Mouse (Mus musculus) midbrain, embryonic 16.5 days (tissue): ENCODE measurements around the gene Erbin. TPM values are rescaled to one million over a fixed set of nuclear protein-coding genes. Genes with fewer than 3 reads are reported as not detected.

ENCODE experiments used
- ATAC-seq: fragments of 200-750 bp; cut with Nextera tagmentation; 2 replicates; pipeline ENCODE4 v1.8.0; 2017; ENCODE audit warnings: moderate TSS enrichment
- H3K27ac ChIP-seq: fragments of 300-500 bp; sonication (generic); 2 replicates; pipeline ENCODE4 v1.5.1; 2014; ENCODE audit warnings: mild to moderate bottlenecking, low read length, mixed read lengths
- H3K27me3 ChIP-seq: fragments of 300-500 bp; sonication (generic); 2 replicates; pipeline ENCODE4 v1.6.1; 2014; ENCODE audit warnings: low read depth, low read length, mixed read lengths; ENCODE audit not compliant: control insufficient read depth, insufficient read depth
- H3K36me3 ChIP-seq: fragments of 300-500 bp; sonication (generic); 2 replicates; pipeline ENCODE4 v1.6.1; 2014; ENCODE audit warnings: mild to moderate bottlenecking, low read length, moderate library complexity, mixed read lengths; ENCODE audit not compliant: control insufficient read depth, insufficient read depth
- H3K4me1 ChIP-seq: fragments of 300-500 bp; sonication (generic); 2 replicates; pipeline ENCODE4 v1.6.1; 2014; ENCODE audit warnings: mild to moderate bottlenecking, low read length, mixed read lengths; ENCODE audit not compliant: control insufficient read depth, insufficient read depth
- H3K4me2 ChIP-seq: fragments of 300-500 bp; sonication (generic); 2 replicates; pipeline ENCODE4 v1.6.1; 2014; ENCODE audit warnings: mild to moderate bottlenecking, low read length, mixed read lengths
- H3K4me3 ChIP-seq: fragments of 300-500 bp; sonication (generic); 2 replicates; pipeline ENCODE4 v1.5.1; 2014; ENCODE audit warnings: low read depth, mild to moderate bottlenecking, low read length, moderate library complexity, mixed read lengths
- H3K9ac ChIP-seq: fragments of 300-500 bp; sonication (generic); 2 replicates; pipeline ENCODE4 v1.6.1; 2014; ENCODE audit warnings: low read depth, low read length, mixed read lengths
- H3K9me3 ChIP-seq: fragments of 300-500 bp; sonication (generic); replicated peaks from 2 replicates; pipeline ENCODE4 v1.6.1; 2014; ENCODE audit warnings: mild to moderate bottlenecking, low read length, mixed read lengths; ENCODE audit not compliant: control insufficient read depth, poor library complexity, severe bottlenecking
- WGBS: fragments of 180-500 bp; shearing (Covaris S2); extraction: QIAGEN DNeasy Blood & Tissue Kit; methylation state at CpG from one replicate; pipeline ENCODE4 v1.1.7; 2014; 5-methylcytosine and 5-hydroxymethylcytosine counted together
- polyA plus RNA-seq: library from polyadenylated mRNA; unstranded; fragments of >200 nt; fragmentation: Nextera tagmentation; extraction: Ambion mirVana; gene quantifications from 2 replicates; pipeline ENCODE4 v1.2.1, GENCODE M21; 2015

Gene Erbin
- polyA plus RNA-seq, 1 experiment from 2014 or later: 6.3 TPM

- H3K4me2 ChIP-seq: no peak overlapping the region
- 0 out of 2 replicates have a peak overlapping the region, but pooled peaks have one; percentile 18 for H3K27ac ChIP-seq
- H3K27me3 ChIP-seq: no peaks in the 10 kb centered on the region
- H3K9ac ChIP-seq: no peak overlapping the region; the same call in 1 of the 2 replicates
- ATAC-seq: peak; percentile 89
- peaks cover 3% of the 10 kb centered on the region; the same call in 1 of the 2 replicates for H3K4me1 ChIP-seq
- H3K4me3 ChIP-seq: no peak overlapping the region
- WGBS: 17% methylated on average over 6 of the region's 6 CpGs
- H3K9me3 ChIP-seq: no peaks in the 10 kb centered on the region
- H3K36me3 ChIP-seq: no peaks in the 10 kb centered on the region
Observed at GRCm38 (mm10) chr13:103806210-103806851, 114.0 kb downstream of the Erbin start.

GRCm38 (mm10) chr13:103803721-103804120 is 116.6 kb downstream of the Erbin start:
- 74% methylated on average over 5 of the region's 5 CpGs for WGBS
- H3K36me3 ChIP-seq: no peaks in the 10 kb centered on the region
- H3K27me3 ChIP-seq: no peaks in the 10 kb centered on the region
- no peak for ATAC-seq
- H3K4me1 ChIP-seq: peaks cover 3% of the 10 kb centered on the region; the same call in 1 of the 2 replicates
- H3K27ac ChIP-seq: no peak overlapping the region
- no peak overlapping the region for H3K9ac ChIP-seq
- H3K4me3 ChIP-seq: no peak overlapping the region
- no peak overlapping the region for H3K4me2 ChIP-seq
- no peaks in the 10 kb centered on the region for H3K9me3 ChIP-seq

DNA sequence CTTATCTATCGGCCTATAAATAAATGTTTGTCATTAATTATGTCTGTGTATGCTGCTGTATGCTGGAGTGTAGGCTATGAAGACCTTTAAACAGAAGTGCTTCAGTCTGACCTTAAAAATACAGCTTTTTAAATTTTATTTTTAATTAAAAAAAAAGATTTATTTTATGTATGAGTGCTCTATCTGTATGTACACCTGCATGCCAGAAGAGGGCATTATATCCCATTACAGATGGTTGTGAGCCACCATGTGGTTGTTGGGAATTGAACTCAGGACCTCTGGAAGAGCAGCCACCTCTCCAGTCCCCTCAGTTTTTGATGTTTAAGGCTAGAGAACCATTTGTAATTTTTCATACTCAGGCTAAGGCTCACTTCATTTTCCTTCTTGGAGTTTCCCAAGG is 119.3 kb downstream of the Erbin start:
- Histone ChIP-seq H3K27ac (no peak overlapping the region), H3K27me3 (no peaks in the 10 kb centered on the region), H3K4me3 (no peak overlapping the region), H3K4me1 (no peaks in the 10 kb centered on the region), H3K4me2 (no peak overlapping the region), H3K9me3 (no peaks in the 10 kb centered on the region), H3K9ac (no peak overlapping the region), H3K36me3 (no peaks in the 10 kb centered on the region)
- WGBS: 97% methylated on average over 1 of the region's 1 CpGs
- no peak for ATAC-seq

DNA sequence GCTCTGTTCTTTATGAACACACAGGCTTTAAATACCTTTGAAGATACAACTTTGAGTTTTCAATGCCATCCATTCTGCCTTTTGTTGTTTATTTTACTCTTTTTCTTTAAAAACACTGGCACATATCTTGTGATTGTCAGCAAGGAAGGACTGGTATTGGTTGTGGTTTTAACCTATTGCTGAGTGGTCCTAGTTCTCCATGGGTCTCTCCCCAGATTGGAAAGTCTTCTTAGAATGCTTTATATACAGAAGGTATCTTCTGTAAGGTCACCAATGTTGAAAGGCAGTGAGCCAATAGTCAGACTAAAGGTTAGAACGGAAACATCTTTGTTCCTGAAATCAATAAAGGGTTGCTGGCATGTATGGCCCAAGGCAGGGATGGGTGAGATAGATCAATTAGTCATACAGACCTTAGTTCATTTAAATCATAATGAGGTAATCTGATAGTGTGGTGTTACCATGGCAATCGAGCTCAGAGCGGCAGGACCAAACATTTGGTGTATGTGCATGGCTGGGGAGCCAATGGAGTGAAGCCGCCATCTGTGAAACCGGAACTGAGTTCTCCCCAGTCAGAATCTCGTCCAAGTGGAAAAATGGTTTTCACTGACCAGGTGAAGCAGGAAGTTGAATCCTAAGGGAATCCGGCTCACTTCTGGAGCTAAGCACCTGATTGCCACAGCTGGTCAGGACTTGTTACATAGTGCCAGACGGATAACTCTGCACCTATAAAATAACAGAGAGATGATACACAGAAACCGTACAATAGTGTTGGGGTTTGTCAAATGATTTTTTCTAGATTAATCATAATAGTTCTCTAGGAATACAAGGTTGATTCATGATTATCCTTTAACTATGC is 125.4 kb downstream of the Erbin start:
- Histone ChIP-seq H3K4me1 (no peaks in the 10 kb centered on the region; the same call in 1 of the 2 replicates), H3K27ac (no peak overlapping the region), H3K9me3 (no peaks in the 10 kb centered on the region), H3K4me2 (no peak overlapping the region), H3K36me3 (no peaks in the 10 kb centered on the region), H3K27me3 (no peaks in the 10 kb centered on the region), H3K4me3 (no peak overlapping the region), H3K9ac (no peak overlapping the region)
- peak; percentile 75; the same call in 1 of the 2 replicates for ATAC-seq
- WGBS: 36% methylated on average over 9 of the region's 9 CpGs

DNA sequence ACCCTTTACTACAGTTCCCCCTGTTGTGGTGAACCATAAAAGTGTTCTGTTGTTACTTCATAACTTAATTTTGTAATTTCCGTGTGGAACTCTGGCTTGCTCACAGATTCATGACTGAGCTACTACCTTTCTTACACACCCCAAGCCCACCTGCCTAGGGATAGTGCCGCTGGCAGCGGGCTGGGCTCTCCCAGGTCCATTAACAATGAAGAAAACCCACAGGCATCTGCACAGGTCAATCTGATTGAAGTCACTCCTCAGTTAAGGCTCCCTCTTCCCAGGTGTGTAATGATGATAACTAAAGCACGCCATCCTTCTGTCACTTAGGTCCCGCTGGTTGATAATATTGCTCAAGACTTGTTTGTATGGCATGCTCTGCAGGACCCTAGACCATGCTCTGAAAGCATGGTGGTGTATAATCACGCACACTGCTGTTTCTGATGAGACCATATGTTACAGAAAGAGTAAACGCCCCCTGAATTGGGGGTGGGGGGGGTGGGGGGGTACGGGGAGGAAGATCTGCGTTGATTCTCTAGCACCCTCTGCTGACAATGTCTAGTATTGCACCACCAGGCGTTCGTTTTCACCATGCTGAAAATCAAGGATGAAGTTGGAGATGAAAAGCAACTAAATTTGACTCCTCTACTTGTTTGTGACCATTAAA is 140.3 kb downstream of the Erbin start:
- peaks cover 2% of the 10 kb centered on the region for H3K4me1 ChIP-seq
- H3K9ac ChIP-seq: no peak overlapping the region
- H3K4me3 ChIP-seq: no peak overlapping the region
- H3K27me3 ChIP-seq: no peaks in the 10 kb centered on the region
- H3K4me2 ChIP-seq: no peak overlapping the region
- H3K27ac ChIP-seq: no peak overlapping the region
- ATAC-seq: no peak
- H3K36me3 ChIP-seq: no peaks in the 10 kb centered on the region
- 36% methylated on average over 11 of the region's 11 CpGs for WGBS
- no peaks in the 10 kb centered on the region for H3K9me3 ChIP-seq

GRCm38 (mm10) chr13:103777126-103777525 is 143.2 kb downstream of the Erbin start:
- Histone ChIP-seq H3K9ac (no peak overlapping the region), H3K4me3 (no peak overlapping the region), H3K27me3 (no peaks in the 10 kb centered on the region), H3K36me3 (no peaks in the 10 kb centered on the region), H3K27ac (no peak overlapping the region), H3K4me1 (peaks cover 14% of the 10 kb centered on the region), H3K9me3 (no peaks in the 10 kb centered on the region), H3K4me2 (no peak overlapping the region)
- no peak for ATAC-seq
- 74% methylated on average over 8 of the region's 8 CpGs for WGBS

GRCm38 (mm10) chr13:103774119-103774757 is 146.1 kb downstream of the Erbin start, which contains the start of gene Srek1:
TSS of gene Srek1 (minus strand) at chr13:103774608.
- Histone ChIP-seq H3K36me3 (no peaks in the 10 kb centered on the region), H3K9me3 (no peaks in the 10 kb centered on the region), H3K27me3 (no peaks in the 10 kb centered on the region), H3K4me2 (peak within 1 kb of the TSS; percentile 92), H3K9ac (peak within 1 kb of the TSS; percentile 93), H3K4me3 (peak within 1 kb of the TSS; percentile 76), H3K4me1 (peaks cover 26% of the 10 kb centered on the region), H3K27ac (peak within 1 kb of the TSS; percentile 100)
- peak; percentile 93 for ATAC-seq
- under 1% methylated on average over 64 of the region's 81 CpGs for WGBS

DNA sequence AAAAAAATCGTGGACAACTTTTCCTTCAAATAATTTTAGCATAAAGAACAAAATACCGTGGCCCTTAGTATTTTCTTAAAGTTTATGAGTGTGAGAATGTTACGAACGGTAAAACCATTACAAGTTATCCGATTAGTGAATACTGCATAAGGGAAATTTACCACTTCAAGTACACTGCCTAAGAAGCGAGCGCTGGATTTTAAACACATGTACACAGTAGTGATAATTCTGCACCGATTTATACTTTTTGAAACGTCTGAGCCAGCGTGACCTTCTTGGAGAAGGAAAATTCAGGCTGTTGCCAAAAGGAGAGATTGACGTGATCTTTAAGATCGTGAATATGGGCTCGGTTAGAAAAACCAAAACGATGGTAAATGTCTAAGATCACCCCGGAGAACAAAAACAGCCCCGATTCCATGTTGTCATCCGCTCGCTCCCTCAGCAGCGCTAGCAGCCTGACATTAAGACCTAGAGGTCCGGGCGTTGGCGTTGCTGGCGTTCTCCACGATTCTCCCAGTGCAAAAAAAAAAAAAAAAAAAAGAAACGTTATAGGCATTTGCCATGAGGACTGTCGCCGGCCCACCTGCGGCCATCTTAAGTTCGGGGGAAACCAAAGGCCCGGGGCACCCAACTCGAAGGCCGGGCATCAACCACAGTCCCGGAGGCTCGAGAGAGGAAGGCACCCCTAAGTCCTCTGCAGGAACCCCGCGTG is 146.8 kb downstream of the Erbin start:
- WGBS: 1% methylated on average over 36 of the region's 36 CpGs
- ATAC-seq: peak; percentile 82

More for the DNA sequence above, 146.8 kb downstream of the Erbin start:
- peaks cover 26% of the 10 kb centered on the region for H3K4me1 ChIP-seq
- H3K9ac ChIP-seq: peak overlapping the region; percentile 93
- H3K9me3 ChIP-seq: no peaks in the 10 kb centered on the region
- no peaks in the 10 kb centered on the region for H3K36me3 ChIP-seq
- no peaks in the 10 kb centered on the region for H3K27me3 ChIP-seq
- H3K27ac ChIP-seq: peak overlapping the region; percentile 100
- H3K4me3 ChIP-seq: peak overlapping the region; percentile 76
- H3K4me2 ChIP-seq: peak overlapping the region; percentile 92
